Mouse (Mus musculus) embryonic fibroblast, embryonic 13.5 days (primary cell): ENCODE data around the gene Rhoq.

ENCODE experiments used
- CTCF ChIP-seq: IDR thresholded peaks from 2 replicates; pipeline ENCODE4 v1.5.1; 2011; ENCODE audit warnings: mild to moderate bottlenecking, control low read depth, low read length, moderate library complexity, borderline replicate concordance; ENCODE audit not compliant: insufficient read depth
- POLR2A ChIP-seq: IDR thresholded peaks from 2 replicates; pipeline ENCODE4 v1.6.1; 2011; ENCODE audit warnings: low read depth, mild to moderate bottlenecking, control low read depth, low read length, moderate library complexity

- no peak for TF ChIP-seq POLR2A
- TF ChIP-seq CTCF, result no peak
Observed at GRCm38 (mm10) chr17:86976387-86976786, 13.5 kb downstream of the Rhoq start.
